Mouse (Mus musculus): Measurements from ENCODE around the gene Pagr1a.

DNA sequence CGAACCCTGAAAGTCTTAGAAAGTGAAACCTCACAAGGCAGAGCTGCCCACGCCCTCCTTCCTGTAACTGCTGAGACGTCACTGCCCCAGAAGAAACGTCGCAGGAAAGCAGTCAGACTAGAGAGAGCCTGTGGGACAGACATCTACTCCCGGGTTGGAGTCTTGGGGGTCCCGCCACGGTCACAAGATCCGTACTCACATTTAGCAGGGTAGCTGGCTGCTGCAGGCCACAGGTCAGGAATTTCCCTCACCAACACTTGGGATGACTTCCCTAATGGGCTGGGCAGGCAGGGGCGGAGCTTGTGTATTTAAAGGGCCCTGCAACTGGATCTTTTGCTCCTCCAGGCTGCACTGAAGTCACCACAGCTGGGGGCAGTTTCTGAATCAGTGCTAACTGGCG lies 2.8 kb downstream of the Pagr1a start, which contains the start of gene Mvp:
- TF ChIP-seq POLR2A (IDR thresholded peaks at IDR 0.05; ENCODE audit: borderline replicate concordance, extremely low read depth, low read depth, low read length) (peak; percentile 80), CTCF (IDR thresholded peaks at IDR 0.05; ENCODE audit: insufficient read depth, low read length) (no peak)

Measured in lung, adult 2 months (tissue).